Mouse (Mus musculus) CD4-positive, CD25-positive, alpha-beta regulatory T cell (primary cell): ENCODE results near the gene Lair1. TPM values are rescaled to one million over a fixed set of nuclear protein-coding genes. Genes with fewer than 3 reads are reported as not detected.

Source experiments
- polyA plus RNA-seq: library from polyadenylated mRNA; unstranded; fragments of 100-300 nt; shearing (Covaris generic); gene quantifications from one replicate; pipeline ENCODE4 v1.2.1, GENCODE M21; 2017

The Lair1 gene
- 3.4 TPM for polyA plus RNA-seq

DNA sequence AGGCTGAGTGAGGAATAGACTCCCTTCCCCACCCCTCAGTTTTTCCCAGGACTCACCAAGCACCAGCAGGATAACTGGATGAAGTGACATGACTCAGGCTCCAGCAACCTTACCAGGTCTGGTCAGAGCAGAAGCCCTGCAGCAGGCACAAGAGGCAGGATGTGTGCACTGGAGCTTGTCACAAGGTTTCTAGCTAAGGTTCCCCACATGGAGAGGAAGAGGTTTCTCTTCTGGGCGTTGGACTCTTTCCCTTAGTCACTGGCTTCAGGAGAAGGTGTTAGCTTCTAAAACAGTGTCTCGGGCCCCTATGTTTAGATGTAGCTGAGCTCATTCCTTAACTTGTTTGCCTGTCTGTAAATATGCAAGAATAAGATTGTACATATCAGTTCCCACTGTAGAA lies at the start of gene Lair1:
Gene Lair1 (minus strand): TSS at position 192 of the 400 bp plus-strand sequence.

Other genes starting within 250 kb of the Lair1 start
- not detected for gene Gm15448, start 237.5 kb downstream of the Lair1 start, polyA plus RNA-seq
- gene Pira2, start 218.2 kb downstream of the Lair1 start, polyA plus RNA-seq = 0.24 TPM
- 0.13 TPM for gene Gm14548, start 165.1 kb downstream of the Lair1 start, polyA plus RNA-seq
- gene Lilra6, start 147.7 kb downstream of the Lair1 start, polyA plus RNA-seq = 0.18 TPM
- 0.43 TPM for gene Ttyh1, start 56.2 kb upstream of the Lair1 start, polyA plus RNA-seq
- 188 TPM for gene Leng8, start 73.8 kb upstream of the Lair1 start, polyA plus RNA-seq
- gene Leng9, start 87.2 kb upstream of the Lair1 start, polyA plus RNA-seq = 11.3 TPM
- gene Cdc42ep5, start 101.7 kb upstream of the Lair1 start, polyA plus RNA-seq = not detected
- not detected for gene Lilra5, start 174.6 kb upstream of the Lair1 start, polyA plus RNA-seq